Mouse (Mus musculus) gastrocnemius, postnatal 4 days (tissue): Measurements from ENCODE around the gene Ccne1. TPM values are rescaled to one million over a fixed set of nuclear protein-coding genes. Genes with fewer than 3 reads are reported as not detected.
"Not testable (repeated sequence)": the region's sequence is repeated elsewhere in the genome, so short reads cannot be mapped to it uniquely, and the experiment has no call there.

ENCODE experiments used
- DNase-seq, 2 experiments: peaks; one replicate each; pipeline ENCODE4 v3.0.0; 2021 to 2022; ENCODE audit warnings: low spot score in 2 of 2, mixed read lengths in 2 of 2
- long read RNA-seq, 2 experiments: library from polyadenylated mRNA; stranded (forward); transcript quantifications; one replicate each; pipeline ENCODE4 v2.0.0; 2021
- total RNA-seq, 2 experiments: library from RNA; stranded (reverse); gene quantifications; 2 replicates each; pipeline ENCODE4 v1.2.3; 2021

The Ccne1 gene
- total RNA-seq: 10 to 100 TPM; 25.3 to 26.2 TPM
- long read RNA-seq, experiment 1, transcript Ccne1-201 (12 exons, 2,000 nt): major isoform, 40 of 50 reads
- long read RNA-seq, experiment 1, partial matches to known transcripts: 2 of 50 reads
- long read RNA-seq, experiment 1, other reads (novel, unspliced or antisense): 8 of 50 reads
- long read RNA-seq, experiment 2, transcript Ccne1-201 (12 exons, 2,000 nt): major isoform, 44 of 55 reads
- long read RNA-seq, experiment 2, partial matches to known transcripts: 1 of 55 reads
- long read RNA-seq, experiment 2, other reads (novel, unspliced or antisense): 10 of 55 reads

DNA sequence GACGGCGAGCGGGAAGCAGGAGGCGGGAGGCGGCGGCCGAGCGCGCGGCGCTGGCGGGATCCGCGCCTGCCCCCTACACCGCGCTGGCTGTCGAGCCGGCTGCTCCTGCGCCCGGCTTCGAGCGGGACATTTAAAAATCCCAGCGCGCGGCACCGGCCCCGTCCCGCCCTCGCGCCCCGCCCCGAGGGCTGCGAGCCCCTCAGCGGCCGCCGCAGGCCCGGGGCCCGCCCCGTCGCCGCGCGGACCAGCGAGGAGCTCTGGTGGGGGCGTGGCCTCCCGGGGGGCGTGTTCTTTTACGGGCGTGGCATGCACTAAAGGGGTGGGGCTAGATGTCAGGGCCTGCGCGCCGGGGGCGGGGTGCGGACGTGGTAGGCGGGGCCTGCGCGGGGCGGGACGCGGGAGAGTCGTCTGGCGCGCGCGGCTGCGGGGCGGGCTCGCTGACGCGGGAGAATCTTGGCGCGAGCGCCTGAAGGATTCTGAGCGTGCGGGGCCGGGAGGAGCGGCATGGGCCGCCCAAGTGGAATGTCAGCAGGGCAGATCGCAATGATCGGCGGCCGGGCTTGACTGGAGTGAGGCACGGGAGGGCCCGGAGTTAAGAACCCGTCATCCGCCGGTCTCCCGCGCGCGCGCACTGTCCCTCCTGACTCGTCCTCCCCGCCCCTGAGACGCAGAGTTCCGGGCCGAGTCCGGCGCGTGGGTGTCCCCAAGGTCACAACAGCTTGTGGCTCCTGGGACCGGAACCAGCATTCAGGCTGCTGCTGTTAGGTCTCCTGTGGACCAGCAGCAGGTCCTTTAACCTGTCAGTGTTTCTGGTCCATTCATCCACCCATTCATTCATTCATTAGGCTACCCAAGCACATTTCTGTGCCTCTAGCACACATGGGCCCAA, at the start of gene Ccne1:
Gene Ccne1, minus strand, starts transcription at position 164 of the 889 bp plus-strand sequence.
- DNase-seq: peak; percentile 100

DNA sequence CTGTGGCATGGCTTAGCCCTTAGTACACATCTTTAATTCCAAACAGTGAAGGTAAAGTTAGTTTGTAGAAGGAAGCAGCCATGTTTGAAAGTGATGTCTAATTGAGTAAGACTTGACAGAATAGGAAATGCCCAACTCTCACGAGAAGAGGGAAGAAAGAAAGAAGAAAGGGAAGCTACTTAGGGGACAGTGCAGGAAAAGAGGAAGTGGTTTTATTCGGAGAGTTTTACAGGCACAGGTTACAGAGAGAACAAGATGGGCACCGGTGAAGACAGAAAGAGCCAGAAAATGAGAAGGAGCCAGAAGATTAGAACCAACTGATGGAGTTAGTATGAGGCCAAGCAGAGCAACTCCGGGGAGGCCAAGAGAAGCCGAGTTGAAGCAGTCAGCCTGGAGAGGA, 48.5 kb upstream of the Ccne1 start:
- DNase-seq: no peak

DNA sequence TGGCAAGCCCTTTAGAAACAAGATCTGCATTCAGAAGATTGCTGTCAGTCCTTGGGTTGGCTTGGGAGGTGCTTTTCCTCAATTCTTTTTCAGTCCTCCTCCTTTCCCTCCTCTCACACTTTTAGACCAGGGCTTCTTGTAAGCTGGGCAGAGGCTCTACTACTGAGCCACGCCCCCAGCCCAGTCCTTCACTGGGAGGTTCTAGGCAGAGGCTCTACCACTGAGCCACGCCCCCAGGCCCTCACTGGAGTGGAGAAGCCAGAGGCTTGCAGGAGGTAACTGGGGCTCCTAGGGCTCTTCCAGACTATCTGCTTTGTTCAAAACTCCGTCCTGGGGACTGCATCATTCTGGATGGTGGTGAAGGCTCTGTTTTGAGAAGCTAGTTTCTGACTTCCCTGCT, 45.2 kb upstream of the Ccne1 start:
- no peak for DNase-seq

DNA sequence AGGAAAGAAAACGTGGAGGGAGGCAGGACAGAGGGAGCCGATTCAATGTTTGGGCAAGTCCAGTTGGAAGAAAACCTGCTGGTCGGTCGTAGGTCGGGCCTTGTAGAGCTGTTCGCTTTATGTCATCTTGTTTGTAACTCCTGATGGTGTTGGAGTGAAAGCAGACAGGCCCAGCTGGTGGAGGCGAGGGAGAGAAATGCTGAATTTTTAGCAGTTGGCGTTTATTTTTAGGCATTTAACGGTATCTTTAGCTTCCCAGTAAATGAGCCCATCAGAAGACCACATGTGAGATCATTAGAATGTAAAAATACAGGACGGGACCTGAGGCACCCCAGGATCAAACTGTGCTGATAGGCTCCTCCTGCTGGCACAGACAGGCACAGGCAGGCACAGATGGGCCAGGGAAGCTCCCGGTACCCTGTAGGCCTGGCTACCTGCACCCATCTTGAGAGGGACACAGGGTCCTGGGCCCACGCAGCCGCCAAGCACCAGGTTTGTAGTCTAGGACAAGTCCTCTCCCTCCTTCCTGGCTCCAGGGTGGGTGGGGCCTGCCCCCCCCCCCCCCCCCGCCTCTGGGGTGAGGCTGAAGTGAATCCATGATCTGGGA, 44.5 kb upstream of the Ccne1 start:
- DNase-seq: no peak

DNA sequence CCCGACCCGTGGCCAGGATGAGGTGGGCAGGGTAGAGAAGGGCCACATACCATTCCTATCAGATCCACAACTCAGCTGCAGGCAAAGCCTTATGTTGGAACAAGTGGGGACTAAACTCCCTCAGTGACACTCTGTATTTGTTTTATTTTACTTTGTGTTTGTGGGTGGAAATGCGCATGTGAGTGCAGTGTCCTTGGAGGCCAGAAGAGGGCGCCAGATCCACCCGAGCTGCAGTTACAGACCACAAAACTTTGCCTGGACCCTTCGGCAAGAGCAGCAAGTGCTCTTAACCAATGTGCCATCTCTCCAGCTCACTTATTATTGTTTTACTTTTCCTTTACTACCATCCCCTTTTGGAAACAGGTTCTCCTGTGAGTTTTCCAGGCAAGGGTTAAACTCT, 40.1 kb upstream of the Ccne1 start:
- no peak for DNase-seq

DNA sequence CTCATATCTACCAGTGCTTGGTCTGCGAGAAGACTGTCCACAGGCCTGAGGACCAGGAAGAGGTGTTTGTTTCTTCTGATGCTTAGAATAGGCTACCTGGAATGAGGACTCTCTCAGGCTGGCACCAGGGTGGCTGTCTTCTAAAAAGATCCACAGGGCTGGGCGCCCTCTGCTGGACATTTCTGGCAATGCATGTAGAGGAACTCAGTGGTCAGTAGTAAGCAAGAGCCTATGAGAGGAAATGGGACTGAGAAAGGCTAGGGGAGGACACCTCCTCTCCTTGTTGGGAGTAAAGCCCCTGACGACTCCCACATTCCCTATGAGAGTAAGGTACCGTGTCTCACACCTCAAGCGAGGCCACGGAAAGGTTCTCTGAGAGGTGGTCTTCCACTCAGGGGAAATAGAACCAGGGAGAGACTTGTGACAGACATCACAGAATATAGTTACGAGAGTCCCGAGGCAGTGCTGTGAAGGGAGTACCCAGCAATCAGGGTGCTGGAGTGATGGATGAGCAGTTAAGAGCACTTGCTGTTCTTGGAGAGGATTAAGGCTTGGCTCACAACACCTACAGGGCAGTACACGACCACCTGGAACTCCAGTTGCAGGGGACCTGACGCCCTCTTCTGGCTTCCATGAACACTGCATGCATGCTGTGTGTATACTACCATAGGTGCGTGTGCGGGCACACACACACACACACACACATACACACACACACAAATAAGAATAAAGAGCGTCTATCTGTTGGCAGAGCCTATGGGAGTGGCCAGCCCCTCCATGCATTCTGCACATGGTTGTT, 34.6 kb upstream of the Ccne1 start:
- DNase-seq: peak; percentile 76 to 85

DNA sequence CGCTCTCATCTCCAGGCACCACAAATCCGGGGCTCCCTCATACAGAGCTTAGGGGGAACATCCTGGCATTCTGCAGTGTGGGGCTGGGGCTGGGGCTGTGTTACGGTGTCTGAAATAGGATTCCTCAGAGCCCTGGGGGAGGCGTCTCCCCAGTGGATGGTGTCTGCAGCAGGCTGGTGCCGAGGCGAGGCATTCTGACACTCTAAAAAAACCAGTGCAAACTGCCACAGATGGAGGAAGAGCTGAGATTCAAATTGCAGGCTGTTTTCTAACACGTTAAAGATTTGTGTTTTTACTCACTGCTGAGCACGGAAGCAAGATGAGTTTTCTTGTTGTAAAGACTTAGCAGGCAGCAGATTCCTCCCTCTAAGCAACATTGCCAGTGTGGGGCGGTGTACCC, 33.0 kb upstream of the Ccne1 start:
- no peak for DNase-seq

DNA sequence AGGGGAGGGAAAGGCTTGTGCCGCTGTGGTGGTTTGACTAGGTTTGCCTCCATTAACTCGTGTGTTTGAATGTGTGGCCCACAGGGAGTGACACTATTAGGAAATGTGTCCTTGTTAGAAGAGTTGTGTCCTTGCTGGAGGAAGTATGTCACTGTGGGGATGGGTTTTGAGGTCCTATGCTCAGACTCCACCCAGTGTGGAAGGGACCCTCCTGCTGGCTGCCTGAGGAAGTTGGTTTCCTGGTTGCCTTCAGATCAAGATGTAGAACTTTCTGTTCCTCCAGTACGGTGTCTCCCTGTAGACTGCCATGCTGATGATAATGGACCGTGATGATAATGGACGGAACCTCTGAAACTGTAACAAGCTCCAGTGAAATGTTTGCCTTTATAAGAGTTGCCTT, 27.1 kb upstream of the Ccne1 start:
- no peak for DNase-seq

DNA sequence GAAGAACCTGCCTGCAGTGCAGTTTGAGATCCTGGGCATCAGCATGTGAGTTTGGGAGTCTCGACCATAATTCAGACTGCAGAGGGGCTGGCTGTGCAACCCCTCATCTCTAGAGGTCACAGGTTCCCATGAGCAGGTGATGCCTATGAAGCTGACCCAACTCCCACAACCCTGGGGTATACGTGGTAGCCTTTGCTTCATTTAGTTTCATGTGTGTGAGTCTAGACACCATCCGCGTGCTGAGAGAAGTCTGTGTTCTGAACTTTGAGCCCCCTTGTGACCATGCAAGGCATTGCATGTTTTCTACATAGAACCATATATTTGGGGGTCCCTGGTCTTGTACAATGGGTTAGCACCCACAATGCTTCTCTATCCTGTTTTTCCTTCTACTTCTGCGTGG, 23.9 kb upstream of the Ccne1 start:
- DNase-seq: peak in 1 of 2 experiments; percentile 55

DNA sequence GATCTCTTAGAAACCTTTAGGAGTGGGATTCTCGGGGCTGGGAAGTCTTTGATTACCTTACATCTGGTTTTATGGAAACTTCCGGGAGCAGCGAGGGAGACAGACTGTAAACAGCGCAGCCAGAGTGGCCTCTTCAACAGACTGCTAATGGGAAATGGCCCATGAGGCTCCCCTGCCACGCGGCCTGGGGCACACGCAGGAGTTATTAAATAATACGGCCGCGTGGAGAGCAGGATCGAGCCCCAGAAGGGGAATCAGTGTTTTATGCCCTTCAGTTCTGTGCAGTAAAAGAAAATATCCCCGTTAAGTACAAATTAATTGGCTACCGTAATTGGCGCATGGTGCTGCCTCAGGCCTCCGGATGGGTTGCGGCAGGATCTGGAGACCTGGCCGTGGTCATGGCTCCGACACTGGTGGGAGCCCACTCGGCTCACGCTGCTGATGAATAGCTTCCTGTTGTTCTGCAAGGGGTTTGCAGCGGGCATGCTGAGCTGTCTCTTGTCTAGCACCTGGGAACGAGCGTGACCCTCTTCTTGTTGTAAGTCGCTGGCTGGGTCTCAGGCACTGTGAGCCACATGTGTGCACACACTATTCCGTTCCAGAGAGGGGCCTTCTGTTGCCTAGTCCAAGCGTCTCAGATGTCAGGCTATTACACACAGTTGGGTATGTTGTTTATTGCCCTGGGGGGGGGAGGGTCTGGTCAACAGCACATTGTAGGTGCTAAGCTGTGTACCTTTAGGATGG, 22.8 kb upstream of the Ccne1 start:
- no peak for DNase-seq

DNA sequence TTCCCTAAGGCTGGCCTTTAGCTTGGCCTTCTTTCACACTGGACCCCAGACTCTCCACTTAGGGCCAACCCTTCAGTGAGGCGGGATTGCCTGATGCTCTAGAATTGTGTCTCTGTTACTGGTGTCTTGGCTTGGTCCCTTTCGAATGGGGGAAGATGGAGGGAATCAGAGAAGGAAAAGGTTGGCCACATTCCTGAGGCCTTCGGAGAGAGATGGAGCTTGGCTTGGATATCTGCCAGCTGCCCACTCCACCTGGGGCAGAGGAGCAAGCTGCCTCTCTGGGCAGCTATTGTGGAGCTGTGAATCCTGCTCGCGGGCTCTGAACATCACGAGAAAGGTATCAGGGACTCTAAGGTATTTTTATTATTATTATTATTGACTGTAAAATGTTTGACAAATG, 22.2 kb upstream of the Ccne1 start:
- DNase-seq: no peak

DNA sequence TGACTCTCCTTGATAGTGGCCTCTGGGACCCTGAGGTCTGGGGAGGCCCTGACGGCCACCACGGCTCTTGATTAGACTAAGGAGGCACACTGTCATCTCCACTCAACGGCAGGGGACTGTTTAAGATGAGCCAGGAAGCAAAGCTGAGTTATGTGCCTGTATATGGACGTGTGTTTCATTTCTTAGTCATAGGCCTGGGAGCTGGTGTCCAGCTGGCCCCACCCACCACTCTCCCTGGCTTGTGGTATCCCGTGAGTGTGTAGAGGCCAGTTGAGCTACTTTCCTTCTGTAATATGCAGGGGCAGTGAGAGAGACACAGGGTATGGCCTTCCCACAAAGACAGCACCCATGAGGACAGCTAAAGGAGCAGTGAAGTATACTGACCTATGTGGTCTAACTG, 20.9 kb upstream of the Ccne1 start:
- not testable (repeated sequence) for DNase-seq

DNA sequence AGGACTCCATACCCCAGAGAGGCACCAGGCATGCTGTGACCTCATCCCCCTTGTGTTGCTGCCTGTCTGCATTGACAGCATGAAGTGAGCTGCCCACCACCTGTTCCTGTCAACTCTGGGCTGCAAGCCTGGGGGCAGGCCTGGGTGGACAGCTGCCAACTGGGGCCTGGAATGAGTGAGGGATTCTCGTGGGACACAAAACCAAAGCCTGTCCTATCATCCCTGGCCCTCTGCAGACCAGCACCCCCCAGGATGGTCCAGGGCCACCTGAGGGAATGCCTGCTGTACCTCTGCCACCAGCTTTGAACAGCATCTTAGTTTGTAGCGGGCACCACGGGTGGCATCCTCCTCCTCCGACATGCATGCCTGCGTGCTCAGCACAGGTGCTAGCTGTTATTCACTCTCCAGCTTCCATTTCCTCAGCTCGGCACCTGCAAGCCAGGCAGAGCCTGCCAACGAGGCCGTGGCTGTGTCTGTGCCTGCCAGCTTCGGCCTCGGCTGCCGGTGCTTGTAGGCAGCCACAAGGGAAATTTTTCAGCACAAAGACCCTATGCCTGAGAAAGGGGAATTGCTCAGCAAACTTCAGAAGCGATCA, 18.3 kb upstream of the Ccne1 start:
- peak; percentile 47 to 79 for DNase-seq

DNA sequence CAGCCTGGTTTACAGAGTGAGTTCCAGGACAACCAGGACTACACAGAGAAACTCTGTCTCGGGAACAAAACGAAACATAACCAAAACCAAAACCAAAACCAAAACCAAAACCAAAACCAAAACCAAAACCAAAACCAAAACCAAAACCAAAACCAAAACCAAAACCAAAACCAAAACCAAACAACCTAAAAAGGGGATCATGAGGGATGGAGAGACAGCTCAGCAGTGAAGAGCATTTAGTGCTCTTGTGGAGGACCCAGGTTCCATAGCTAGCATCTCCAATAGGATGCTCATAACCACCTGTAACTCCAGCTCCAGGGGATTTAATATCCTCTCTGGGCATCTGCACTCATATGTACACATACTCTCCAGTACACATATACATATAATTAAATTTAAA, 16.8 kb upstream of the Ccne1 start:
- DNase-seq: not testable (repeated sequence)

DNA sequence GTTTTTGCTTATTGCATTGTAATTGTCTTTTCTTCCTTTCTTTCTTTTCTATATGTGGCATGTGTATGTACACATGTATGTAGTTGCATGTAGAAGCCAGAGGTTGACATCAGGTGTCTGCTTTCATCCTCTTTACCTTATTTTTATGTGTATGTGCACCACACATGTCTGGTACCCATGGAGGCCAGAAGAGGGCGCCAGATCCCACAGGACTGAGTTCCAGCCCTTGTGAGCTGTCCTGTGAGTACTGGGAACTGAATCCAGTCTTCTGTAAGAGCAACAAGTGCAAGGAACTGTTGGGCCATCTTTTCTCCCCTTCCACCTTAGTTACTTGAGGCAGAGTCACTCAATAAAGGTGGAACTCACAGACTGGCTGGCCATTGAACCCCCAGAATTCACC, 11.3 kb upstream of the Ccne1 start:
- DNase-seq: no peak

DNA sequence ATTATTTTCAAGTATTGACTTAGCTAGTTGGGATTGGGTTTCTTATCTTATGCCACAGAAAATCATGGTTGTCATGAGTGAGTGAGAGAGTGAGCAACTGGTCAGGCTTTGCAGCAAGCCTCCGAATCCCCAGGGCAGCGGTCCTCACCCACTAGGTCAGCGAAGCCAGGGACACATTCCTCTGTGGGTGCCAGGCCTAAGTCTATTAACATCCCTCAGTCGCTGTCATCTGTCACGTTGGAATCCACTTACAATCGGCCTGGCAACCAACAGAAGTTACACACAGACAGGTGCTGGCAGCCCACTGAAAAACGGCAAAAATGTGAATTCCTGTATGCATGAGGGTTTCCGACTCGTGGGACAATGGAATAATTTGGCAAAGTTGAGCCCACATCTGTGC, 5.1 kb upstream of the Ccne1 start:
- peak in 1 of 2 experiments; percentile 40 for DNase-seq

DNA sequence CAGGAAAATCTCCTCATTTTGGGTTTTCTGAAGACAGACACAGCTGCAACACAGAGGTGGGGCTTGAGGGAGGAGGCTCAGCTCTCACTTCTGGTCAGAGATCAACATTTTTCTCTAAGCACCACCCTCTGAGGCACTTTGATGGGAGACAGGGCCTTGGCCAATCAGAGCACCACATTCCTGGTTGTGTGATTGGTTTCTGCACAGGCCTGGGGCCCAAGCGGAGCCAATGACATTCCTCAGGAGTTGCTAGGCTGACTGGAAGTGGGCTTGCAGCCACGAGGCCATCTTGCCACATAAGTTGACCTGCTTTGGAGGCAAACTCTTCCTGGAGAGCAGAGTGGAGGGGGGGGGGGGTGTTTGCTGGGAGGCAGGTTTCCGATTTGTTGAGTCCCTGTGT, 4.7 kb upstream of the Ccne1 start:
- DNase-seq: peak; percentile 62 to 85

DNA sequence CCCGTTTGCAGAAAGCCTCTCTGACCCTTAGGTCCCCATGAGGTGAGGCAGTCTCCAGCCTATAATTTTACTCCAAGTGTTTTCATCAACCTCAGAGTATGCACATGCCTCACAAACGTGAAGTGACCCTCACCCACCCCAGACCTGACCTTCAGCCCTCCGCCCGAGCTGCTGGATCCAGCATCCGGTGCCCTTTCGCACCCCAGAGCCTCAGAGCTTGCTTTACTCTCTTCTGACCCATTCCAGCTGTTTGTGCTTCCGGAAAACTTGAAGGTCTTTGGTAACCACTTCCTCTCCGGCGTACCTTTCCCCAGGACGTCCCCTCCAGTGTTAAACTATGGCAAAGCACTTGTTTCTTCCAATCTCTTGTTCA, 912 bp upstream of the Ccne1 start:
- no peak for DNase-seq

DNA sequence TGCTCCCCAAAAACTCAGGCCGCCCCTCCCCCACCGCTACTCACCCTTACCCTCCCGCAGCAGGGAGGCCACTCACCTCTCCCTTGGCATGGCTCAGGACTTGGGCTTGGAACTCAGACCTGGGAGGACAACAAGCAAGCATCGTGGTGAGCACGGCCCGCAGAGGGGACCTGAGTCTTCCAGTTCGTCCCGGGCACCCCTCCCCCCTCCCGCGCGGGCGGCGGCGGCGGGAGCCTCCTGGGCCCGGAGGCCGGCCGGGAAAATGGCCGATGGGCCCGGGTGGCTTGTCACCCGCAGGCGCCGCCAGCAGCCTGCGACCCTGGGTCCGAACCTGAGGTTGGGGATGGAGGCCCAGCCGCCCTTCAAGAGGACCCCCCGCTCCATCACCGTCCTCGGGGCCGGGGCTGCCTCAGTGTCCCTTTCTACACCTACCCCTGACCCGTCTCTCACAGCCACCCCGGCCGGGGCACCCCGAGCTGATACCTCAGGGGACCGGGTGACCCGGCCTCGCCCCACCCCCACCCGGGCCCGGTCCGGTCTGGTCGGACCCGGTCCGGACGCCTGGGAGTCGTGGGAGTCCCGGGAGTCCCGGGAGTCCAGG, 523 bp downstream of the Ccne1 start:
- peak; percentile 39 to 48 for DNase-seq

DNA sequence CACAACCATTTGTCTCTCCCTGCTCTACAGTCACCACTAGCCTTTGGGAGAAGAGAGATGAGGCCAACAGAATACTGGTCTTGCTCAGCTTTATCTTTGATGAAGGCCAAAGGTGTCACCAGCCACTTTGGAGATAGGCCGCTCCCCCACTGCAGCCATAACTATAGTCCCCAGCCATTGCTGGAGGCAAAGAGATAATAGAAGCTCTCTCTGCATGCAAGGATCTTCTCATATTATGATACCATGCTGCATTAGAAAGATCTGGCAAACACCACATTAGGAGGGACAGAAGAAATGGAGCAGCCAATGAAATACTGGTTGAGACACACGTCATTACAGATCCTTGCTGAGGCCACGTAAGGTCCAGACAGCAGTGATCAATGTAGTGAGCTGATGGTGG, 2.0 kb downstream of the Ccne1 start:
- DNase-seq: no peak
